Mouse (Mus musculus) hindbrain, postnatal 0 days (tissue): Measurements from ENCODE around the gene Tex19.1. TPM values are rescaled to one million over a fixed set of nuclear protein-coding genes. Genes with fewer than 3 reads are reported as not detected.
A peak's percentile ranks its signal among the peaks of the same experiment; 100 is the strongest.

ENCODE experiments used
- ATAC-seq: fragments of 200-750 bp; cut with Nextera tagmentation; 2 replicates; pipeline ENCODE4 v1.8.0; 2017; ENCODE audit warnings: mild to moderate bottlenecking, moderate TSS enrichment, moderate library complexity
- DNase-seq: peaks from one replicate; pipeline ENCODE4 v3.0.0-alpha.2; 2015; ENCODE audit warnings: low spot score
- H3K27ac ChIP-seq: fragments of 300-500 bp; sonication (generic); 2 replicates; pipeline ENCODE4 v1.5.1; 2014; ENCODE audit warnings: mild to moderate bottlenecking
- H3K27me3 ChIP-seq: fragments of 300-500 bp; sonication (generic); 2 replicates; pipeline ENCODE4 v1.6.1; 2014; ENCODE audit warnings: low read length, mixed read lengths; ENCODE audit not compliant: insufficient read depth
- H3K36me3 ChIP-seq: fragments of 300-500 bp; sonication (generic); 2 replicates; pipeline ENCODE4 v1.6.1; 2014; ENCODE audit warnings: low read length, mixed read lengths; ENCODE audit not compliant: insufficient read depth
- H3K4me1 ChIP-seq: fragments of 300-500 bp; sonication (generic); 2 replicates; pipeline ENCODE4 v1.6.1; 2014; ENCODE audit warnings: antibody characterized with exemption, low read length, mixed read lengths; ENCODE audit not compliant: insufficient read depth
- H3K4me2 ChIP-seq: fragments of 300-500 bp; sonication (generic); 2 replicates; pipeline ENCODE4 v1.6.1; 2014; ENCODE audit warnings: low read depth, mild to moderate bottlenecking, low read length, moderate library complexity, mixed read lengths
- H3K4me3 ChIP-seq: fragments of 300-500 bp; sonication (generic); 2 replicates; pipeline ENCODE4 v1.5.1; 2014; ENCODE audit warnings: low read length
- H3K9ac ChIP-seq: fragments of 300-500 bp; sonication (generic); replicated peaks from 2 replicates; pipeline ENCODE4 v1.6.1; 2014; ENCODE audit warnings: mild to moderate bottlenecking, low read length, moderate library complexity, mixed read lengths
- H3K9me3 ChIP-seq: fragments of 300-500 bp; sonication (generic); 2 replicates; pipeline ENCODE4 v1.6.1; 2016; ENCODE audit warnings: low read length, mixed read lengths
- CTCF ChIP-seq: IDR thresholded peaks from 2 replicates; pipeline ENCODE4 v1.5.1; 2016; ENCODE audit warnings: antibody characterized with exemption, control low read depth, low read depth
- WGBS: fragments of 180-500 bp; shearing (Covaris S2); extraction: QIAGEN DNeasy Blood & Tissue Kit; methylation state at CpG from one replicate; pipeline ENCODE4 v1.1.7; 2014; 5-methylcytosine and 5-hydroxymethylcytosine counted together
- polyA plus RNA-seq: library from polyadenylated mRNA; unstranded; fragments of >200 nt; fragmentation: Nextera tagmentation; extraction: Ambion mirVana; gene quantifications from 2 replicates; pipeline ENCODE4 v1.2.1, GENCODE M21; 2015
- total RNA-seq: library from RNA; depleted of rRNA; stranded (reverse); fragments of >200 nt; gene quantifications from 2 replicates; pipeline ENCODE4 v1.2.3, GENCODE M21; 2014

Tex19.1 gene
- total and polyA plus RNA-seq, 2 experiments from 2014 or later, result not detected

- no peaks in the 10 kb centered on the region for H3K27me3 ChIP-seq
- no peaks in the 10 kb centered on the region for H3K36me3 ChIP-seq
- ATAC-seq (no peak), DNase-seq (no peak)
- no peaks in the 10 kb centered on the region for H3K9me3 ChIP-seq
- H3K4me1 ChIP-seq, result no peaks in the 10 kb centered on the region
- H3K4me3 ChIP-seq, result no peak overlapping the region
- H3K9ac ChIP-seq, result no peak overlapping the region
- peak; percentile 33; the same call in 1 of the 2 replicates for TF ChIP-seq CTCF
- no peak overlapping the region for H3K27ac ChIP-seq
- H3K4me2 ChIP-seq, result no peak overlapping the region
- 36% methylated on average over 6 of the region's 6 CpGs for WGBS
Measured at GRCm38 (mm10) chr11:121138732-121139131, 7.2 kb upstream of the Tex19.1 start.

GRCm38 (mm10) chr11:121143325-121144015, 2.5 kb upstream of the Tex19.1 start:
- H3K4me3 ChIP-seq, result no peak overlapping the region
- DNase-seq, result no peak
- no peak for TF ChIP-seq CTCF
- no peak overlapping the region for H3K27ac ChIP-seq
- no peaks in the 10 kb centered on the region for H3K36me3 ChIP-seq
- no peak overlapping the region for H3K4me2 ChIP-seq
- H3K9me3 ChIP-seq, result no peaks in the 10 kb centered on the region
- no peak for ATAC-seq
- no peaks in the 10 kb centered on the region for H3K27me3 ChIP-seq
- H3K4me1 ChIP-seq, result no peaks in the 10 kb centered on the region
- 80% methylated on average over 9 of the region's 9 CpGs for WGBS
- H3K9ac ChIP-seq, result no peak overlapping the region

GRCm38 (mm10) chr11:121148193-121148592, 2.2 kb downstream of the Tex19.1 start:
- H3K9me3 ChIP-seq, result no peaks in the 10 kb centered on the region
- no peak overlapping the region for H3K4me3 ChIP-seq
- DNase-seq (no peak), ATAC-seq (no peak)
- TF ChIP-seq CTCF, result peak; percentile 17; the same call in 1 of the 2 replicates
- no peaks in the 10 kb centered on the region for H3K4me1 ChIP-seq
- no peak overlapping the region for H3K4me2 ChIP-seq
- H3K9ac ChIP-seq, result no peak overlapping the region
- H3K36me3 ChIP-seq, result no peaks in the 10 kb centered on the region
- H3K27me3 ChIP-seq, result no peaks in the 10 kb centered on the region
- no peak overlapping the region for H3K27ac ChIP-seq
- WGBS, result 83% methylated on average over 3 of the region's 3 CpGs

GRCm38 (mm10) chr11:121154203-121154602, 8.3 kb downstream of the Tex19.1 start:
- ATAC-seq (no peak), DNase-seq (no peak)
- WGBS, result 24% methylated on average over 4 of the region's 4 CpGs
- Histone ChIP-seq H3K9me3 (no peaks in the 10 kb centered on the region), H3K4me3 (no peak overlapping the region), H3K36me3 (no peaks in the 10 kb centered on the region), H3K27me3 (no peaks in the 10 kb centered on the region), H3K4me1 (no peaks in the 10 kb centered on the region), H3K9ac (no peak overlapping the region), H3K4me2 (no peak overlapping the region), H3K27ac (no peak overlapping the region)
- TF ChIP-seq CTCF, result no peak

- no peaks in the 10 kb centered on the region for H3K27me3 ChIP-seq
- 1% methylated on average over 45 of the region's 45 CpGs for WGBS
- H3K4me3 ChIP-seq, result peak overlapping the region; percentile 38
- no peaks in the 10 kb centered on the region for H3K36me3 ChIP-seq
- no peak for TF ChIP-seq CTCF
- peak overlapping the region; percentile 65 for H3K4me2 ChIP-seq
- H3K9ac ChIP-seq, result peak overlapping the region; percentile 22; the same call in 1 of the 2 replicates
- no peak overlapping the region for H3K27ac ChIP-seq
- H3K9me3 ChIP-seq, result no peaks in the 10 kb centered on the region
- peak; percentile 62; the same call in 1 of the 2 replicates for ATAC-seq
- DNase-seq, result peak; percentile 76
- H3K4me1 ChIP-seq, result no peaks in the 10 kb centered on the region
Measured at GRCm38 (mm10) chr11:121156411-121156891, 10.5 kb downstream of the Tex19.1 start.

GRCm38 (mm10) chr11:121159971-121160370, 14.0 kb downstream of the Tex19.1 start, which contains the start of gene Uts2r:
Uts2r (plus strand) TSS chr11:121160271.
- Histone ChIP-seq H3K36me3 (no peaks in the 10 kb centered on the region), H3K9ac (no peak within 1 kb of the TSS), H3K4me3 (no peak within 1 kb of the TSS), H3K9me3 (no peaks in the 10 kb centered on the region), H3K4me2 (no peak within 1 kb of the TSS), H3K4me1 (no peaks in the 10 kb centered on the region), H3K27ac (no peak within 1 kb of the TSS), H3K27me3 (no peaks in the 10 kb centered on the region)
- DNase-seq (no peak), ATAC-seq (no peak)
- 89% methylated on average over 5 of the region's 5 CpGs for WGBS
- no peak for TF ChIP-seq CTCF
